Mouse (Mus musculus): ENCODE measurements around the gene Barhl1.

DNA sequence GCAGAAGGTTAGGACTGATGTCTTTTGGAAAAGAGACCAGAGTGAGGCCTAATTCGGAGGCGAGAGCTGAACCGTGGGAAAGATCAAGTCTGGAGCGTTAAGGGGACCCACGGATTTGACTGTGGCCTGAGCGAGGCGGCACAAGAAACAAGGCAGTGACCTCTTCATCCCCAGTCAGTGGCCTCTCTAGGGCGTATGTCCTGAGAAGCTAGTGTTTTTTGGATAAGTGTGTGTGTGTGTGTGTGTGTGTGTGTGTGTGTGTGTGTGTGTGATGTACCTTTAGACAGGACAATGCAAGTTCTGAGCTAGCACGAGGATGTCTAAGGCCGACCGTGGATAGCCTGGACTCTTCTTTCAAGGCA, 669 bp upstream of the Barhl1 start:
- TF ChIP-seq CTCF (IDR thresholded peaks at IDR 0.05; ENCODE audit: low read depth, low read length) (no peak), POLR2AphosphoS5 (IDR thresholded peaks at IDR 0.05; ENCODE audit: insufficient replicate concordance, low read depth, low read length) (no peak), TAL1 (conservative IDR thresholded peaks at IDR 0.05; ENCODE audit: low read depth, low read length) (no peak), GATA1 (IDR thresholded peaks at IDR 0.05; ENCODE audit: borderline replicate concordance, low read length) (no peak)
